Mouse (Mus musculus): ENCODE measurements around the gene Rufy1. TPM values are rescaled to one million over a fixed set of nuclear protein-coding genes. Genes with fewer than 3 reads are reported as not detected.

Gene Rufy1
- polyA plus RNA-seq, 1 experiment from 2014 or later = 33.4 TPM

DNA sequence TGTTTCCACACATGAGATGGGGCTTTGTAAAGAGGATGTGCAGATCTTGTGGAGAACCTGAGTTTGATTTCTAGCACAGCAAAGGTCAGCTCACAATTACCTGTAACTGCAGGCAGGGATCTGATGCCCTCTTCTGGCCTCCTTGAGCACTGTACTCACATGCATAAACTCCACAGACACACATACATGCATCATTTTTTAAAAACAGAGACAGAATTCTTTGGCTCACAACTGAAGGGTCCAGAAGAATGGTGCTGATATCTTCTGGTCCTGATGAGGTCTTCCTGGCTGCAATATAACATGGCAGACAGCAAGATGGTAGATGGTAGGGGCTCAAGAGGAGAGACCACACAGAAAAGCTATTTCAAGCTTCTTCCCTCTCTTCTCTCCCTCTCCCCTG is 76.8 kb downstream of the Rufy1 start, which contains the start of gene Cby3:
TSS of gene Cby3 (plus strand) at position 301 of the 400 bp plus-strand sequence.
- Histone ChIP-seq H3K4me3 (ENCODE audit: low read length) (no peak within 1 kb of the TSS), H3K4me1 (ENCODE audit: control insufficient read depth, insufficient read depth, low read length) (no peaks in the 10 kb centered on the region), H3K27ac (ENCODE audit: low read length) (no peak within 1 kb of the TSS), H3K9me3 (replicated peaks; ENCODE audit: control insufficient read depth, low read length) (no peaks in the 10 kb centered on the region), H3K9ac (ENCODE audit: low read length) (no peak within 1 kb of the TSS), H3K27me3 (ENCODE audit: control insufficient read depth, insufficient read depth, low read length) (no peaks in the 10 kb centered on the region), H3K36me3 (ENCODE audit: control insufficient read depth, insufficient read depth) (no peaks in the 10 kb centered on the region), H3K4me2 (ENCODE audit: low read depth, low read length) (no peak within 1 kb of the TSS)
- no peak for ATAC-seq (replicated peaks; ENCODE audit: extremely low read depth, insufficient read depth, low FRiP score)

DNA sequence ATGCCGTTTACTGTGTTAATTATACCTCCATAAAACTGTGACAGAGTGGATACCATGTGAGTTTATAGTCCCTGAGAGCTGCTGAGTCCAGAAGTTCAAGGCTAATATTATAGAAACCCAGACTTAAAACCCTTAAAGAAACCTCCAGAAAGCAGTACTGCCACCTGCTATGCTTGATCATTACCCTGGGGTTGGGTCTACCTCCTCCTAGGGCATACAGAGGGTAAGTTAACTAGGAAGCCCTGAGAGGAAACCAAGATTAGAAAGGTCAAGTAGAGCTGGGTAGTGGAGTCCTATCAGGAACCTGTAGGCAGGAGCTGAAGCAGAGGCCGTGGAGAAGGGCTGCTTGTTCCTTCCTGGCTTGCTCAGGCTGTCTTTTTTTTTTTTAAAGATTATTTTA is 78.7 kb downstream of the Rufy1 start:
- Histone ChIP-seq H3K4me1 (ENCODE audit: control insufficient read depth, insufficient read depth, low read length) (no peaks in the 10 kb centered on the region), H3K27ac (ENCODE audit: low read length) (no peak overlapping the region), H3K36me3 (ENCODE audit: control insufficient read depth, insufficient read depth) (no peaks in the 10 kb centered on the region), H3K4me2 (ENCODE audit: low read depth, low read length) (no peak overlapping the region), H3K9ac (ENCODE audit: low read length) (no peak overlapping the region), H3K27me3 (ENCODE audit: control insufficient read depth, insufficient read depth, low read length) (no peaks in the 10 kb centered on the region), H3K4me3 (ENCODE audit: low read length) (no peak overlapping the region), H3K9me3 (replicated peaks; ENCODE audit: control insufficient read depth, low read length) (no peaks in the 10 kb centered on the region)
- no peak for ATAC-seq (replicated peaks; ENCODE audit: extremely low read depth, insufficient read depth, low FRiP score)
- 74% methylated on average over 2 of the region's 2 CpGs for WGBS

DNA sequence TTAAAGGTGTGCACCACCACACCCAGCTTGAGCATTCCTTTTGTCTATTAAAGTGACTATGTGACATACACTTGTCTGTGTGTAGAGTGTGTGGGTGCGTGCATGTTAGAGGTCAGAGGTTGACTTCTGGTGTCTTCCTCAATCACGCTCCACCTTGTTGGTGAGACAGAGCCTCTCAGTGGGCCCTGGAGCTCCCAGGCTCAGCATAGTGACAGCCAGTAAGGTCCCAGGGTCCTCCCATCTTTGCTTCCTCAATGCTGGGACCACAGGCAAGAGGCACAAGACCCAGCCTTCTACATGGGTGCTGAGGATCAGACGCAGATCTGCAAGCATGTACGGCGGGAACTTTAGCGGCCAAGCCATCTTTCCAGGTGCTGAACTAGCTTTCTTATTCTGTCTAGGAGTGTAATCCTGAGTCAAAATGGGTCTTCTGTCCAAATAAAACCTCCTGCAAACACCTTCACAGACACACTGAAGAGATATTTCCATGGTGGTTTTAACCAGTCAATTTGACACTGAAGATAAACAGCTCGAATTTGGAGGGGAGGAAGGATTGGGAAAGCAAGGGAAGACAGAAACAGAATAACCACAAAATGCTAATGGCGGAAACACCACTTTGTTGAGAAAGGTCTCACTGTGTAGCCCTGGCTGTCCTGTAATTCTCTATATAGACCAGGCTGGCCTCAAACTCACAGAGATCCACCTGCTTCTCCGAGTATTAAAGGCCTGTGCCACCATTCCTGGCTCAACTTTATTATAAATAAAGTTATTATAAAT is 84.5 kb downstream of the Rufy1 start:
- H3K9me3 ChIP-seq (replicated peaks; ENCODE audit: control insufficient read depth, low read length) = peaks cover 3% of the 10 kb centered on the region; the same call in 1 of the 2 replicates
- no peak overlapping the region for H3K4me2 ChIP-seq (ENCODE audit: low read depth, low read length)
- no peaks in the 10 kb centered on the region for H3K27me3 ChIP-seq (ENCODE audit: control insufficient read depth, insufficient read depth, low read length)
- WGBS = 80% methylated on average over 9 of the region's 9 CpGs
- no peak overlapping the region for H3K9ac ChIP-seq (ENCODE audit: low read length)
- no peaks in the 10 kb centered on the region for H3K4me1 ChIP-seq (ENCODE audit: control insufficient read depth, insufficient read depth, low read length)
- no peak overlapping the region for H3K27ac ChIP-seq (ENCODE audit: low read length)
- no peaks in the 10 kb centered on the region for H3K36me3 ChIP-seq (ENCODE audit: control insufficient read depth, insufficient read depth)
- no peak for ATAC-seq (replicated peaks; ENCODE audit: extremely low read depth, insufficient read depth, low FRiP score)
- H3K4me3 ChIP-seq (ENCODE audit: low read length) = no peak overlapping the region

DNA sequence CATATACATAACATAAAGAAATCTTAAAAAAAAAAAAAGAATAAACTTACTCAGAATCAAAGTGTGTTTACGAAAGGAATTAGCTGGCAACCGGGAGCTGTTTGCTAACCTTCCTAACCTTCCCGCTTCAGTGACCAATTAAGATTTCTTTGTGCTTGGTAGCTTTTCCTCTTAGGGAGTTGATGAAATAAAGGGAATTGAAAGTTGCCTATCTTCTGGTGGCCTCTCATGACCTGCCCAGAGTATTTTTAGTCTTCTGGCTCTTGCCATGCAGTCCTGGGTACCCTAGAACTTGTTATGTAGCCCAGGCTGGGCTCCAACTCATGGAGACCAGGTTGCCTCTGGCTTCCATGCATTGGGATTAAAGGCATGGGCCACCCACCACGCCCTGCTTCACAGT is 85.4 kb downstream of the Rufy1 start:
- WGBS = 84% methylated on average over 4 of the region's 4 CpGs
- Histone ChIP-seq H3K4me1 (ENCODE audit: control insufficient read depth, insufficient read depth, low read length) (no peaks in the 10 kb centered on the region), H3K9ac (ENCODE audit: low read length) (no peak overlapping the region)

More for the DNA sequence above, 85.4 kb downstream of the Rufy1 start:
- Histone ChIP-seq H3K4me3 (ENCODE audit: low read length) (no peak overlapping the region), H3K4me2 (ENCODE audit: low read depth, low read length) (no peak overlapping the region), H3K27ac (ENCODE audit: low read length) (no peak overlapping the region), H3K9me3 (replicated peaks; ENCODE audit: control insufficient read depth, low read length) (peaks cover 4% of the 10 kb centered on the region; the same call in 1 of the 2 replicates), H3K36me3 (ENCODE audit: control insufficient read depth, insufficient read depth) (no peaks in the 10 kb centered on the region), H3K27me3 (ENCODE audit: control insufficient read depth, insufficient read depth, low read length) (no peaks in the 10 kb centered on the region)
- no peak for ATAC-seq (replicated peaks; ENCODE audit: extremely low read depth, insufficient read depth, low FRiP score)

MicroRNA genes within 50 kb of the gene (microRNA counts, 519-probe panel; counts per million panel counts)
- 2,373 counts per million, percentile 52 among the panel's probes with 10 or more counts for microRNA mmu-miR-804

Small RNA genes within 50 kb of the gene (microRNA-seq; reads per million reads assigned to microRNA genes)
- gene Mir804 = not detected

Other genes starting within 250 kb of the Rufy1 start
- 261 and 264 TPM in 2 replicates for gene Sqstm1, start 220.3 kb downstream of the Rufy1 start, polyA plus RNA-seq (2015; fragmentation: Nextera tagmentation; extraction: Ambion mirVana)
- gene Mgat4b, start 220.2 kb downstream of the Rufy1 start, polyA plus RNA-seq (2015; fragmentation: Nextera tagmentation; extraction: Ambion mirVana) = 11.8 and 29.2 TPM in 2 replicates
- 1.5 and 2.3 TPM in 2 replicates for gene Ltc4s, start 192.5 kb downstream of the Rufy1 start, polyA plus RNA-seq (2015; fragmentation: Nextera tagmentation; extraction: Ambion mirVana)
- gene Maml1, start 138.8 kb downstream of the Rufy1 start, polyA plus RNA-seq (2015; fragmentation: Nextera tagmentation; extraction: Ambion mirVana) = 2.6 and 3.0 TPM in 2 replicates
- 264 and 274 TPM in 2 replicates for gene Canx, start 105.5 kb downstream of the Rufy1 start, polyA plus RNA-seq (2015; fragmentation: Nextera tagmentation; extraction: Ambion mirVana)
- gene Cby3, start 76.7 kb downstream of the Rufy1 start, polyA plus RNA-seq (2015; fragmentation: Nextera tagmentation; extraction: Ambion mirVana) = not detected in 2 replicates
- gene Hnrnph1, start 54.1 kb downstream of the Rufy1 start, polyA plus RNA-seq (2015; fragmentation: Nextera tagmentation; extraction: Ambion mirVana) = 229 and 252 TPM in 2 replicates
- gene Adamts2, start 171.0 kb upstream of the Rufy1 start, polyA plus RNA-seq (2015; fragmentation: Nextera tagmentation; extraction: Ambion mirVana) = 8.2 and 9.8 TPM in 2 replicates